Mouse (Mus musculus) hindbrain, embryonic 10.5 days (tissue): ENCODE measurements around the gene Mov10. TPM values are rescaled to one million over a fixed set of nuclear protein-coding genes. Genes with fewer than 3 reads are reported as not detected.
"Not testable (repeated sequence)": the region's sequence is repeated elsewhere in the genome, so short reads cannot be mapped to it uniquely, and the experiment has no call there.

Source experiments
- DNase-seq: peaks from one replicate; pipeline ENCODE4 v3.0.0-alpha.2; 2017; ENCODE audit warnings: low spot score
- H3K27ac ChIP-seq: fragments of 300-500 bp; sonication (generic); 2 replicates; pipeline ENCODE4 v1.5.1; 2016; ENCODE audit warnings: mild to moderate bottlenecking, moderate library complexity
- H3K27me3 ChIP-seq: fragments of 300-500 bp; sonication (generic); 2 replicates; pipeline ENCODE4 v1.6.1; 2016; ENCODE audit warnings: mild to moderate bottlenecking; ENCODE audit not compliant: poor library complexity, insufficient read depth, severe bottlenecking
- H3K36me3 ChIP-seq: fragments of 300-500 bp; sonication (generic); 2 replicates; pipeline ENCODE4 v1.6.1; 2016; ENCODE audit warnings: mild to moderate bottlenecking, moderate library complexity
- H3K4me1 ChIP-seq: fragments of 300-500 bp; sonication (generic); replicated peaks from 2 replicates; pipeline ENCODE4 v1.6.1; 2016; ENCODE audit warnings: mild to moderate bottlenecking
- H3K4me3 ChIP-seq: fragments of 300-500 bp; sonication (generic); 2 replicates; pipeline ENCODE4 v1.5.1; 2016; ENCODE audit warnings: mild to moderate bottlenecking, moderate library complexity
- H3K9me3 ChIP-seq: fragments of 300-500 bp; sonication (generic); 2 replicates; pipeline ENCODE4 v1.6.1; 2016; ENCODE audit warnings: mild to moderate bottlenecking, moderate library complexity
- WGBS: fragments of 180-500 bp; shearing (Covaris S2); methylation state at CpG from one replicate; pipeline ENCODE4 v1.1.7; 2016; 5-methylcytosine and 5-hydroxymethylcytosine counted together
- polyA plus RNA-seq: library from polyadenylated mRNA; unstranded; fragments of >200 nt; fragmentation: Nextera tagmentation; extraction: Ambion mirVana; gene quantifications from 2 replicates; pipeline ENCODE4 v1.2.1, GENCODE M21; 2016

Gene Mov10
- polyA plus RNA-seq, 1 experiment from 2014 or later = 17.0 TPM

DNA sequence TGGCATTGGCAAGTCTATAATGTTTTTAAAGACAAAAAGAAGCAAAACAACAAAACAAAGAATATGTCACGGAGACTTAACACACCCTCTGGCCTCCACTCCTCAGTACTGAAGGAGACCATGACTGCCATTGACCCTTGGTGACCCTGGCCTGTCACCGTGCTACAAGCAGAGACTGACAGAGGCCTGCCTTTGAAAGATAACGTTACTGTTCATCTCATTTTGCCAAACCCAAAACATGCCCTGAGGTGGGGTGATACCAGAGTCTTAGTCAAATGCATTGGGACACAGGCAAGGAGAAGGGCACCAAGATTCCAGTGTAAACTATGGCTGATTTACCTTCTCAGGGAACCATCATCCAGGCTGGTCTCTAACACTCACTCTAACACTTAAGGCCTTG is 49.2 kb downstream of the Mov10 start:
- H3K27ac ChIP-seq = no peak overlapping the region
- no peaks in the 10 kb centered on the region for H3K36me3 ChIP-seq
- H3K9me3 ChIP-seq = no peaks in the 10 kb centered on the region
- 11% methylated on average over 3 of the region's 3 CpGs for WGBS
- peaks cover 13% of the 10 kb centered on the region for H3K4me1 ChIP-seq
- H3K4me3 ChIP-seq = no peak overlapping the region
- peaks cover 85% of the 10 kb centered on the region for H3K27me3 ChIP-seq
- no peak for DNase-seq

- 77% methylated on average over 4 of the region's 4 CpGs for WGBS
- H3K27me3 ChIP-seq = peaks cover 84% of the 10 kb centered on the region
- no peaks in the 10 kb centered on the region for H3K36me3 ChIP-seq
- H3K4me3 ChIP-seq = no peak overlapping the region
- no peaks in the 10 kb centered on the region for H3K9me3 ChIP-seq
- no peak overlapping the region for H3K27ac ChIP-seq
- DNase-seq = no peak
- peaks cover 10% of the 10 kb centered on the region for H3K4me1 ChIP-seq
Observed at GRCm38 (mm10) chr3:104767716-104768115, 50.6 kb downstream of the Mov10 start.

GRCm38 (mm10) chr3:104767141-104767540 is 51.2 kb downstream of the Mov10 start:
- Histone ChIP-seq H3K9me3 (no peaks in the 10 kb centered on the region), H3K36me3 (no peaks in the 10 kb centered on the region), H3K27me3 (peaks cover 82% of the 10 kb centered on the region), H3K4me1 (peaks cover 10% of the 10 kb centered on the region), H3K27ac (no peak overlapping the region), H3K4me3 (no peak overlapping the region)
- no peak for DNase-seq
- WGBS = 65% methylated on average over 2 of the region's 2 CpGs

GRCm38 (mm10) chr3:104765021-104765420 is 53.3 kb downstream of the Mov10 start:
- Histone ChIP-seq H3K27me3 (peaks cover 82% of the 10 kb centered on the region), H3K4me3 (no peak overlapping the region), H3K9me3 (no peaks in the 10 kb centered on the region), H3K36me3 (no peaks in the 10 kb centered on the region), H3K4me1 (peaks cover 15% of the 10 kb centered on the region), H3K27ac (no peak overlapping the region)
- peak; percentile 46 for DNase-seq
- 28% methylated on average over 4 of the region's 4 CpGs for WGBS

GRCm38 (mm10) chr3:104762103-104762863 is 56.1 kb downstream of the Mov10 start:
- not testable (repeated sequence) for DNase-seq, H3K4me3 ChIP-seq, H3K36me3 ChIP-seq, H3K9me3 ChIP-seq, H3K27ac ChIP-seq
- Histone ChIP-seq H3K27me3 (peaks cover 86% of the 10 kb centered on the region), H3K4me1 (peaks cover 16% of the 10 kb centered on the region; the same call in 1 of the 2 replicates)
- 18% methylated on average over 20 of the region's 20 CpGs for WGBS

DNA sequence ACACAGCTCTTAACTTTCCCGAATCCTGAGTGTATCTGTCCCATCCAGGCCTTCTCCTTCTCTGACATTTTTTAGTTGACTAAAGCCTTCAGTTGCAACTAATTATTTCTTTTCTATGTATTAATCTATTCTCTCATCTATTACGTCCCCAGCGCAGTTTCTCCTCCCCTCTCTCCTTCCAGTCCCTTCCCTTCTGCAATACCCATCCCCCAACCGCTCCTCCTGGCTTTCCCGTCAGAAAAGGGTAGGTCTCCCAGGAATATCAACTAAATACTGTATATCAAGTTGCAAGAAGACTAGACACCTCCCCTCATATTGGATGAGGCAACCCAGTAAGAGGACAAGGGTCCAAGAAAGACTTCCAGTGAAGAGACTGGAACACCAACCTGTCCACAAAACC is 59.5 kb downstream of the Mov10 start:
- no peak for DNase-seq
- Histone ChIP-seq H3K27ac (peak overlapping the region; percentile 77), H3K27me3 (peaks cover 80% of the 10 kb centered on the region), H3K4me3 (peak overlapping the region; percentile 54), H3K4me1 (peaks cover 21% of the 10 kb centered on the region), H3K36me3 (no peaks in the 10 kb centered on the region), H3K9me3 (no peaks in the 10 kb centered on the region)
- 4% methylated on average over 5 of the region's 5 CpGs for WGBS

DNA sequence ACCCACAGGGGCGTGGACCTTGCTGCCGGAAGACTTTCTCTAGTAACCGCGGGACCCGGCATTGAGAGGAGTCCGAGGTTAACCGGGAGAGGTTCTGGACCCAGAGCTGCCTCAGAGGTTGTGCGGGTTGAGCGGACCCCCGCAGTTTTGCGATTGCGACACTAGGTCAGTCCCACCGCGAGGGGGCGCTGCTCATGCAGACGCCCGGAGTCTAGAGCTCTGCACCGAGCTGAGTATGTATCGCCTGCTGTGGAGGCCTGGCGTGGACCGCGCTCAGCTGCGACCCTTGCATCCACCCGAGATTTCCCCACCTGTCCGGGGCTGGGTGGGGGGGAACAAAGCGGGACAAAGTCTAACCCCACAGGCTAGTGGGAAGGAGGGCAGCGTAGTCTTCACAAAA is 60.0 kb downstream of the Mov10 start:
- Histone ChIP-seq H3K4me1 (peaks cover 21% of the 10 kb centered on the region), H3K36me3 (no peaks in the 10 kb centered on the region), H3K4me3 (peak overlapping the region; percentile 54), H3K9me3 (no peaks in the 10 kb centered on the region), H3K27me3 (peaks cover 81% of the 10 kb centered on the region), H3K27ac (peak overlapping the region; percentile 77)
- peak; percentile 87 for DNase-seq
- 2% methylated on average over 27 of the region's 27 CpGs for WGBS

GRCm38 (mm10) chr3:104752845-104753244 is 65.5 kb downstream of the Mov10 start:
- H3K27ac ChIP-seq, H3K9me3 ChIP-seq, H3K36me3 ChIP-seq: not testable (repeated sequence)
- 20% methylated on average over 25 of the region's 25 CpGs for WGBS
- Histone ChIP-seq H3K27me3 (peaks cover 40% of the 10 kb centered on the region), H3K4me3 (0 out of 2 replicates have a peak overlapping the region, but pooled peaks have one; percentile 16), H3K4me1 (peaks cover 10% of the 10 kb centered on the region)
- DNase-seq = peak; percentile 37

Other genes with a start within 250 kb of the Mov10 start
- 29.7 and 45.0 TPM in 2 replicates for gene Slc16a1, start 179.9 kb downstream of the Mov10 start, polyA plus RNA-seq
- 1.8 and 3.1 TPM in 2 replicates for gene Ppm1j, start 37.5 kb downstream of the Mov10 start, polyA plus RNA-seq
- 0.05 and 0.46 TPM in 2 replicates for gene Fam19a3, start 36.7 kb downstream of the Mov10 start, polyA plus RNA-seq
- gene Rhoc, start 30.2 kb downstream of the Mov10 start, polyA plus RNA-seq = 102 and 107 TPM in 2 replicates
- 28.7 and 33.7 TPM in 2 replicates for gene St7l, start 45.4 kb upstream of the Mov10 start, polyA plus RNA-seq
- gene Capza1, start 45.9 kb upstream of the Mov10 start, polyA plus RNA-seq = 188 and 212 TPM in 2 replicates
- gene Wnt2b, start 143.4 kb upstream of the Mov10 start, polyA plus RNA-seq = 1.3 and 1.7 TPM in 2 replicates
- gene Cttnbp2nl, start 234.6 kb upstream of the Mov10 start, polyA plus RNA-seq = 41.3 and 41.8 TPM in 2 replicates
- not detected in 2 replicates for gene 4930564D02Rik, start 248.3 kb upstream of the Mov10 start, polyA plus RNA-seq